Mouse (Mus musculus) small intestine, adult 2 months (tissue): Measurements from ENCODE around the gene Acsl3. TPM values are rescaled to one million over a fixed set of nuclear protein-coding genes. Genes with fewer than 3 reads are reported as not detected.

Experiments
- H3K27ac ChIP-seq: fragments of 200-500 bp; 2 replicates; pipeline ENCODE4 v1.5.1; 2012; ENCODE audit warnings: low read depth, low read length, control low read depth, inconsistent platforms; ENCODE audit not compliant: insufficient read depth
- H3K27me3 ChIP-seq: fragments of 200-500 bp; 2 replicates; pipeline ENCODE4 v1.6.1; 2012; ENCODE audit warnings: mild to moderate bottlenecking, moderate library complexity, low read length, inconsistent platforms; ENCODE audit not compliant: control insufficient read depth, insufficient read depth
- H3K36me3 ChIP-seq: fragments of 200-500 bp; 2 replicates; pipeline ENCODE4 v1.6.1; 2012; ENCODE audit warnings: mild to moderate bottlenecking, low read length, control low read depth, inconsistent platforms; ENCODE audit not compliant: control insufficient read depth, insufficient read depth
- H3K4me1 ChIP-seq: fragments of 200-500 bp; 2 replicates; pipeline ENCODE4 v1.6.1; 2012; ENCODE audit warnings: low read length, inconsistent platforms, mixed read lengths; ENCODE audit not compliant: control insufficient read depth, insufficient read depth, insufficient read length
- H3K4me3 ChIP-seq: fragments of 200-500 bp; 2 replicates; pipeline ENCODE4 v1.5.1; 2012; ENCODE audit warnings: low read depth, mild to moderate bottlenecking, control low read depth, inconsistent platforms, low read length, moderate library complexity
- CTCF ChIP-seq: fragments of 200-500 bp; IDR thresholded peaks from 2 replicates; pipeline ENCODE4 v1.5.1; 2012; ENCODE audit warnings: low read depth, mild to moderate bottlenecking, control low read depth, inconsistent platforms, low read length, moderate library complexity, mixed read lengths; ENCODE audit not compliant: insufficient replicate concordance, insufficient read length; ENCODE audit errors: extremely low read depth
- POLR2A ChIP-seq: fragments of 200-500 bp; IDR thresholded peaks from 2 replicates; pipeline ENCODE4 v1.6.1; 2012; ENCODE audit warnings: low read depth, mild to moderate bottlenecking, control low read depth, inconsistent platforms, low read length, moderate library complexity
- WGBS: fragments of 180-500 bp; shearing (Covaris S2); methylation state at CpG from one replicate; pipeline ENCODE4 v1.1.7; 2018; 5-methylcytosine and 5-hydroxymethylcytosine counted together
- polyA plus RNA-seq: library from polyadenylated mRNA; depleted of rRNA; stranded (reverse); fragments of >200 nt; gene quantifications from 2 replicates; pipeline ENCODE4 v1.2.3, GENCODE M21; 2012

The Acsl3 gene
- polyA plus RNA-seq, 1 experiment = 7.9 TPM

GRCm38 (mm10) chr1:78659270-78659823, 1.7 kb downstream of the Acsl3 start:
- Histone ChIP-seq H3K27ac (no peak overlapping the region), H3K4me3 (peak overlapping the region; percentile 96; the same call in 1 of the 2 replicates), H3K36me3 (peaks cover 1% of the 10 kb centered on the region; the same call in 1 of the 2 replicates), H3K4me1 (no peaks in the 10 kb centered on the region; the same call in 1 of the 2 replicates), H3K27me3 (no peaks in the 10 kb centered on the region)
- 36% methylated on average over 4 of the region's 4 CpGs for WGBS
- TF ChIP-seq CTCF = no peak

- H3K27ac ChIP-seq = no peak overlapping the region
- peaks cover 8% of the 10 kb centered on the region for H3K36me3 ChIP-seq
- H3K27me3 ChIP-seq = no peaks in the 10 kb centered on the region
- no peak for TF ChIP-seq POLR2A
- no peak for TF ChIP-seq CTCF
- no peak overlapping the region for H3K4me3 ChIP-seq
- WGBS = 75% methylated on average over 4 of the region's 4 CpGs
- H3K4me1 ChIP-seq = no peaks in the 10 kb centered on the region; the same call in 1 of the 2 replicates
Measured at GRCm38 (mm10) chr1:78664326-78664725, 6.7 kb downstream of the Acsl3 start.

- 95% methylated on average over 9 of the region's 9 CpGs for WGBS
- no peaks in the 10 kb centered on the region for H3K27me3 ChIP-seq
- no peaks in the 10 kb centered on the region for H3K4me1 ChIP-seq
- no peak overlapping the region for H3K27ac ChIP-seq
- H3K36me3 ChIP-seq = peaks cover 8% of the 10 kb centered on the region
- TF ChIP-seq CTCF (no peak), POLR2A (no peak)
- H3K4me3 ChIP-seq = no peak overlapping the region
Measured at GRCm38 (mm10) chr1:78665954-78666499, 8.4 kb downstream of the Acsl3 start.

- no peaks in the 10 kb centered on the region for H3K27me3 ChIP-seq
- no peak overlapping the region for H3K4me3 ChIP-seq
- no peaks in the 10 kb centered on the region for H3K4me1 ChIP-seq
- WGBS = 72% methylated on average over 1 of the region's 1 CpGs
- H3K27ac ChIP-seq = no peak overlapping the region
- peaks cover 8% of the 10 kb centered on the region for H3K36me3 ChIP-seq
- TF ChIP-seq CTCF = no peak
- TF ChIP-seq POLR2A = no peak
Measured at GRCm38 (mm10) chr1:78666585-78666984, 9.0 kb downstream of the Acsl3 start.

- H3K27me3 ChIP-seq = no peaks in the 10 kb centered on the region
- TF ChIP-seq CTCF (no peak), POLR2A (no peak)
- H3K4me3 ChIP-seq = no peak overlapping the region
- H3K36me3 ChIP-seq = peaks cover 2% of the 10 kb centered on the region
- H3K4me1 ChIP-seq = no peaks in the 10 kb centered on the region
- WGBS = 70% methylated on average over 3 of the region's 3 CpGs
- no peak overlapping the region for H3K27ac ChIP-seq
Measured at GRCm38 (mm10) chr1:78682291-78682690, 24.7 kb downstream of the Acsl3 start.

- Histone ChIP-seq H3K4me3 (no peak overlapping the region), H3K27me3 (no peaks in the 10 kb centered on the region), H3K27ac (no peak overlapping the region), H3K4me1 (no peaks in the 10 kb centered on the region), H3K36me3 (peaks cover 3% of the 10 kb centered on the region)
- 83% methylated on average over 8 of the region's 8 CpGs for WGBS
- TF ChIP-seq POLR2A = no peak
- TF ChIP-seq CTCF = no peak
Measured at GRCm38 (mm10) chr1:78684128-78684527, 26.5 kb downstream of the Acsl3 start.

GRCm38 (mm10) chr1:78686872-78687271, 29.2 kb downstream of the Acsl3 start:
- Histone ChIP-seq H3K36me3 (peaks cover 10% of the 10 kb centered on the region), H3K27ac (no peak overlapping the region), H3K27me3 (no peaks in the 10 kb centered on the region), H3K4me1 (no peaks in the 10 kb centered on the region), H3K4me3 (no peak overlapping the region)
- TF ChIP-seq POLR2A (no peak), CTCF (0 out of 2 replicates have a peak, but pooled peaks have one; percentile 9)
